ENCODE assay signal across 9 mouse cellular contexts in genomic region chr1:87111719-87112354, GRCm38 (mm10). TPM values are rescaled to one million over a fixed set of nuclear protein-coding genes. Genes with fewer than 3 reads are reported as not detected.
A peak's percentile ranks its signal among the peaks of the same experiment; 100 is the strongest.
DNase-seq lines count a peak whose midpoint lies in the region; ATAC-seq lines count a peak whose summit lies in the region.
"Had no signal": no experiment of that assay in that cellular context is flagged by ENCODE, and none has a peak within 500 bp of the region (broad histone marks: within the 10 kb centered on the region; RNA-seq: fewer than 3 reads in every experiment).

No protein-coding gene starts in this region.

- H3K9me3 ChIP-seq in kidney, embryonic 16.5 days (ENCODE audit: low read length) = no peaks in the 10 kb centered on the region
- no peaks in the 10 kb centered on the region for H3K9me3 ChIP-seq in neural tube, embryonic 11.5 days (ENCODE audit: control insufficient read depth, low read length)

- H3K4me2 ChIP-seq in kidney, embryonic 16.5 days (replicated peaks; ENCODE audit: low read depth, low read length) = no peak overlapping the region
- no peak overlapping the region for H3K4me2 ChIP-seq in neural tube, embryonic 11.5 days (ENCODE audit: low read depth)

- no peak for ATAC-seq in kidney, embryonic 16.5 days (ENCODE audit: low FRiP score, low TSS enrichment)
- no peak for ATAC-seq in neural tube, embryonic 11.5 days (ENCODE audit: insufficient read depth, low FRiP score, low TSS enrichment)

- WGBS in kidney, embryonic 16.5 days = 41% methylated on average over 9 of the region's 9 CpGs
- WGBS in neural tube, embryonic 11.5 days = 35% methylated on average over 9 of the region's 9 CpGs

- no peaks in the 10 kb centered on the region for H3K36me3 ChIP-seq in kidney, embryonic 16.5 days (ENCODE audit: insufficient read depth, low read length)
- no peaks in the 10 kb centered on the region for H3K36me3 ChIP-seq in neural tube, embryonic 11.5 days (ENCODE audit: control insufficient read depth, insufficient read depth, low read length)

- no peaks in the 10 kb centered on the region for H3K27me3 ChIP-seq in kidney, embryonic 16.5 days (ENCODE audit: insufficient read depth, low read length)
- H3K27me3 ChIP-seq in neural tube, embryonic 11.5 days (ENCODE audit: control insufficient read depth, insufficient read depth, low read length) = no peaks in the 10 kb centered on the region

- H3K9ac ChIP-seq in kidney, embryonic 16.5 days (replicated peaks; ENCODE audit: low read length) = no peak overlapping the region
- H3K9ac ChIP-seq in neural tube, embryonic 11.5 days (ENCODE audit: low read length) = no peak overlapping the region

- H3K4me3 ChIP-seq in kidney, embryonic 16.5 days (ENCODE audit: low read length) = no peak overlapping the region
- H3K4me3 ChIP-seq in neural tube, embryonic 11.5 days (ENCODE audit: low read depth, low read length) = no peak overlapping the region

- DNase-seq in kidney, adult 18-20 months = peak; percentile 46
- peak; percentile 12 for DNase-seq in CD4-positive helper T cell, adult 2 months (ENCODE audit: low read depth, low spot score)
- DNase-seq in MN1 (ENCODE audit: low spot score) = peak; percentile 18
- peak; percentile 64 for DNase-seq in gastrocnemius, postnatal 10 days
- DNase-seq in neural tube, embryonic 11.5 days (ENCODE audit: low spot score) = peak; percentile 49
- no peak for DNase-seq in urinary bladder, adult 2 months (ENCODE audit: low spot score)

- H3K27ac ChIP-seq in kidney, embryonic 16.5 days (ENCODE audit: low read length) = no peak overlapping the region
- H3K27ac ChIP-seq in neural tube, embryonic 11.5 days (ENCODE audit: low read depth, low read length) = no peak overlapping the region

- no peaks in the 10 kb centered on the region for H3K4me1 ChIP-seq in kidney, embryonic 16.5 days (ENCODE audit: insufficient read depth, low read length)
- H3K4me1 ChIP-seq in neural tube, embryonic 11.5 days (ENCODE audit: control insufficient read depth, insufficient read depth, low read length) = no peaks in the 10 kb centered on the region

RNA-seq across cellular contexts. Expression of gene Alpi, which starts 10.4 kb away (rescaled TPM):
- 0.06 TPM in 1 of 2 replicates, not detected in the other for polyA plus RNA-seq in kidney, embryonic 16.5 days (2015; fragmentation: Nextera tagmentation; extraction: Ambion mirVana)
- not detected for total RNA-seq in gastrocnemius, postnatal 10 days (2021)
- polyA plus RNA-seq in neural tube, embryonic 11.5 days (2014; fragmentation: Nextera tagmentation; extraction: Ambion mirVana) = not detected in 2 replicates
- 0.06 TPM in 1 of 2 replicates, not detected in the other for polyA plus RNA-seq in urinary bladder, adult 2 months (2012; rRNA removed)
- total RNA-seq: left cerebral cortex, postnatal 14 days had no signal
- polyA plus RNA-seq: embryonic facial prominence, embryonic 14.5 days had no signal

RNA-seq across cellular contexts. Expression of gene Akp3, which starts 12.9 kb away (rescaled TPM):
- polyA plus RNA-seq in kidney, embryonic 16.5 days (2015; fragmentation: Nextera tagmentation; extraction: Ambion mirVana) = not detected in 2 replicates
- total RNA-seq in gastrocnemius, postnatal 10 days (2021) = not detected
- not detected in 2 replicates for polyA plus RNA-seq in neural tube, embryonic 11.5 days (2014; fragmentation: Nextera tagmentation; extraction: Ambion mirVana)
- 0.04 TPM in 1 of 2 replicates, not detected in the other for polyA plus RNA-seq in urinary bladder, adult 2 months (2012; rRNA removed)
- total RNA-seq: left cerebral cortex, postnatal 14 days had no signal

RNA-seq across cellular contexts. Expression of gene Alppl2, which starts 22.1 kb away (rescaled TPM):
- polyA plus RNA-seq in kidney, embryonic 16.5 days (2015; fragmentation: Nextera tagmentation; extraction: Ambion mirVana) = not detected in 2 replicates
- not detected for total RNA-seq in gastrocnemius, postnatal 10 days (2021)
- not detected in 2 replicates for polyA plus RNA-seq in neural tube, embryonic 11.5 days (2014; fragmentation: Nextera tagmentation; extraction: Ambion mirVana)
- polyA plus RNA-seq in urinary bladder, adult 2 months (2012; rRNA removed) = not detected in 2 replicates
- total RNA-seq: left cerebral cortex, postnatal 14 days had no signal
- polyA plus RNA-seq: embryonic facial prominence, embryonic 14.5 days had no signal

RNA-seq across cellular contexts. Expression of gene Ecel1, which starts 44.5 kb away (rescaled TPM):
- 0.94 and 1.1 TPM in 2 replicates for polyA plus RNA-seq in kidney, embryonic 16.5 days (2015; fragmentation: Nextera tagmentation; extraction: Ambion mirVana)
- total RNA-seq in gastrocnemius, postnatal 10 days (2021) = under 1 TPM in 1 of 2 experiments, not detected in 1; 0.09 TPM
- polyA plus RNA-seq in neural tube, embryonic 11.5 days (2014; fragmentation: Nextera tagmentation; extraction: Ambion mirVana) = 28.3 and 36.8 TPM in 2 replicates
- 0.10 TPM in 1 of 2 replicates, not detected in the other for polyA plus RNA-seq in urinary bladder, adult 2 months (2012; rRNA removed)
